Mouse (Mus musculus): ENCODE measurements at regions not wholly inside any gene's neighbourhood (a gene's known extent, or its start where the extent isn't known, plus 50 kb on each side); places are given as distances from the start of the nearest gene placed in this dataset.

GRCm38 (mm10) chr5:133084859-133085258 is 541.7 kb upstream of the Auts2 start:
- TF ChIP-seq POLR2A (IDR thresholded peaks at IDR 0.05; ENCODE audit: low read depth, low read length) (no peak), CTCF (conservative IDR thresholded peaks at IDR 0.05; ENCODE audit: insufficient read depth, insufficient read length, low read depth, low read length) (no peak)
